Mouse (Mus musculus) heart, embryonic 10.5 days (tissue): ENCODE measurements around the gene Gm21188. TPM values are rescaled to one million over a fixed set of nuclear protein-coding genes. Genes with fewer than 3 reads are reported as not detected.
"Not testable (repeated sequence)": the region's sequence is repeated elsewhere in the genome, so short reads cannot be mapped to it uniquely, and the experiment has no call there.

Experiments
- DNase-seq: peaks from one replicate; pipeline ENCODE4 v3.0.0-alpha.2; 2017; ENCODE audit warnings: low spot score
- H3K27ac ChIP-seq: fragments of 300-500 bp; sonication (generic); 2 replicates; pipeline ENCODE4 v1.5.1; 2016; ENCODE audit warnings: mild to moderate bottlenecking
- H3K27me3 ChIP-seq: fragments of 300-500 bp; sonication (generic); 2 replicates; pipeline ENCODE4 v1.6.1; 2016; ENCODE audit warnings: mild to moderate bottlenecking; ENCODE audit not compliant: poor library complexity, insufficient read depth, severe bottlenecking
- H3K36me3 ChIP-seq: fragments of 300-500 bp; sonication (generic); 2 replicates; pipeline ENCODE4 v1.6.1; 2016; ENCODE audit warnings: mild to moderate bottlenecking, moderate library complexity
- H3K4me1 ChIP-seq: fragments of 300-500 bp; sonication (generic); 2 replicates; pipeline ENCODE4 v1.6.1; 2016; ENCODE audit warnings: mild to moderate bottlenecking
- H3K4me3 ChIP-seq: fragments of 300-500 bp; sonication (generic); 2 replicates; pipeline ENCODE4 v1.5.1; 2016; ENCODE audit warnings: mild to moderate bottlenecking, moderate library complexity
- H3K9me3 ChIP-seq: fragments of 300-500 bp; sonication (generic); 2 replicates; pipeline ENCODE4 v1.6.1; 2016; ENCODE audit warnings: mild to moderate bottlenecking, moderate library complexity
- WGBS: fragments of 180-500 bp; shearing (Covaris S2); methylation state at CpG from one replicate; pipeline ENCODE4 v1.1.7; 2016; 5-methylcytosine and 5-hydroxymethylcytosine counted together
- polyA plus RNA-seq: library from polyadenylated mRNA; unstranded; fragments of >200 nt; fragmentation: Nextera tagmentation; extraction: Ambion mirVana; gene quantifications from 2 replicates; pipeline ENCODE4 v1.2.1, GENCODE M21; 2016

Gene Gm21188
- polyA plus RNA-seq, 1 experiment from 2014 or later: not detected

GRCm38 (mm10) chr13:120041145-120041544 lies 10.8 kb downstream of the Gm21188 start:
- H3K27me3 ChIP-seq: peaks cover 11% of the 10 kb centered on the region
- DNase-seq, H3K27ac ChIP-seq, H3K4me1 ChIP-seq, H3K4me3 ChIP-seq, H3K9me3 ChIP-seq, H3K36me3 ChIP-seq: not testable (repeated sequence)
- no CpG with 5 or more reads among the region's 1 CpGs for WGBS

- DNase-seq, H3K4me3 ChIP-seq, H3K27ac ChIP-seq, H3K36me3 ChIP-seq, H3K9me3 ChIP-seq, H3K4me1 ChIP-seq: not testable (repeated sequence)
- 5% methylated on average over 6 of the region's 6 CpGs for WGBS
- peaks cover 19% of the 10 kb centered on the region for H3K27me3 ChIP-seq
Measured at GRCm38 (mm10) chr13:120037881-120038280, 14.1 kb downstream of the Gm21188 start.

- not testable (repeated sequence) for H3K4me1 ChIP-seq, H3K36me3 ChIP-seq, H3K27ac ChIP-seq, DNase-seq, H3K4me3 ChIP-seq, H3K9me3 ChIP-seq
- WGBS: 1% methylated on average over 25 of the region's 25 CpGs
- H3K27me3 ChIP-seq: peaks cover 19% of the 10 kb centered on the region
Measured at GRCm38 (mm10) chr13:120036577-120037115, 15.3 kb downstream of the Gm21188 start.

- not testable (repeated sequence) for H3K4me3 ChIP-seq, H3K4me1 ChIP-seq, DNase-seq, H3K36me3 ChIP-seq, H3K27ac ChIP-seq, H3K9me3 ChIP-seq
- under 1% methylated on average over 11 of the region's 18 CpGs for WGBS
- H3K27me3 ChIP-seq: peaks cover 19% of the 10 kb centered on the region
Measured at GRCm38 (mm10) chr13:120035151-120035550, 16.8 kb downstream of the Gm21188 start.

- not testable (repeated sequence) for H3K36me3 ChIP-seq, H3K27ac ChIP-seq, H3K9me3 ChIP-seq, H3K4me1 ChIP-seq, DNase-seq, H3K4me3 ChIP-seq
- 0% methylated on average over 3 of the region's 10 CpGs for WGBS
- H3K27me3 ChIP-seq: peaks cover 19% of the 10 kb centered on the region
Measured at GRCm38 (mm10) chr13:120034637-120035036, 17.4 kb downstream of the Gm21188 start.

- 2% methylated on average over 19 of the region's 19 CpGs for WGBS
- H3K27ac ChIP-seq, H3K4me1 ChIP-seq, H3K36me3 ChIP-seq, H3K4me3 ChIP-seq, H3K9me3 ChIP-seq, DNase-seq: not testable (repeated sequence)
- peaks cover 19% of the 10 kb centered on the region for H3K27me3 ChIP-seq
Measured at GRCm38 (mm10) chr13:120033516-120034190, 18.3 kb downstream of the Gm21188 start.

GRCm38 (mm10) chr13:120031676-120032075 lies 20.3 kb downstream of the Gm21188 start:
- not testable (repeated sequence) for H3K4me1 ChIP-seq, H3K9me3 ChIP-seq, H3K27ac ChIP-seq, H3K27me3 ChIP-seq, DNase-seq, H3K4me3 ChIP-seq, H3K36me3 ChIP-seq
- 3% methylated on average over 16 of the region's 16 CpGs for WGBS

- DNase-seq, H3K27ac ChIP-seq, H3K9me3 ChIP-seq, H3K4me1 ChIP-seq, H3K36me3 ChIP-seq, H3K4me3 ChIP-seq: not testable (repeated sequence)
- peaks cover 14% of the 10 kb centered on the region for H3K27me3 ChIP-seq
- under 1% methylated on average over 11 of the region's 11 CpGs for WGBS
Measured at GRCm38 (mm10) chr13:120027368-120027767, 24.6 kb downstream of the Gm21188 start.

GRCm38 (mm10) chr13:120026911-120027310 lies 25.1 kb downstream of the Gm21188 start, which contains the start of gene Gm36079:
Gm36079 (minus strand) TSS chr13:120027011.
- H3K27me3 ChIP-seq: peaks cover 14% of the 10 kb centered on the region
- DNase-seq, H3K9me3 ChIP-seq, H3K36me3 ChIP-seq, H3K4me1 ChIP-seq, H3K27ac ChIP-seq, H3K4me3 ChIP-seq: not testable (repeated sequence)
- 0% methylated on average over 3 of the region's 17 CpGs for WGBS

- H3K9me3 ChIP-seq, DNase-seq, H3K4me3 ChIP-seq, H3K27ac ChIP-seq, H3K4me1 ChIP-seq, H3K36me3 ChIP-seq: not testable (repeated sequence)
- 2% methylated on average over 3 of the region's 13 CpGs for WGBS
- H3K27me3 ChIP-seq: peaks cover 14% of the 10 kb centered on the region
Measured at GRCm38 (mm10) chr13:120026373-120026772, 25.6 kb downstream of the Gm21188 start.

GRCm38 (mm10) chr13:120025576-120025975 lies 26.4 kb downstream of the Gm21188 start:
- not testable (repeated sequence) for H3K36me3 ChIP-seq, H3K4me1 ChIP-seq, H3K27ac ChIP-seq, H3K4me3 ChIP-seq, DNase-seq, H3K9me3 ChIP-seq
- peaks cover 14% of the 10 kb centered on the region for H3K27me3 ChIP-seq
- 10% methylated on average over 4 of the region's 4 CpGs for WGBS

GRCm38 (mm10) chr13:120025004-120025403 lies 27.0 kb downstream of the Gm21188 start:
- H3K9me3 ChIP-seq, H3K27ac ChIP-seq, H3K4me1 ChIP-seq, H3K4me3 ChIP-seq, H3K36me3 ChIP-seq, DNase-seq: not testable (repeated sequence)
- H3K27me3 ChIP-seq: peaks cover 14% of the 10 kb centered on the region
- WGBS: 5% methylated on average over 21 of the region's 21 CpGs

GRCm38 (mm10) chr13:120024581-120024980 lies 27.4 kb downstream of the Gm21188 start:
- not testable (repeated sequence) for H3K4me1 ChIP-seq, DNase-seq, H3K9me3 ChIP-seq, H3K36me3 ChIP-seq, H3K4me3 ChIP-seq, H3K27ac ChIP-seq
- peaks cover 14% of the 10 kb centered on the region for H3K27me3 ChIP-seq
- 12% methylated on average over 9 of the region's 9 CpGs for WGBS

GRCm38 (mm10) chr13:120021477-120021876 lies 30.5 kb downstream of the Gm21188 start:
- H3K36me3 ChIP-seq, H3K4me1 ChIP-seq, H3K27ac ChIP-seq, H3K9me3 ChIP-seq, DNase-seq, H3K4me3 ChIP-seq: not testable (repeated sequence)
- no CpG with 5 or more reads among the region's 1 CpGs for WGBS
- peaks cover 14% of the 10 kb centered on the region for H3K27me3 ChIP-seq
